Mouse (Mus musculus): Measurements from ENCODE around the gene Scube2. TPM values are rescaled to one million over a fixed set of nuclear protein-coding genes. Genes with fewer than 3 reads are reported as not detected.

Gene Scube2
- polyA plus RNA-seq, 1 experiment = 0.28 TPM

- 33% methylated on average over 7 of the region's 7 CpGs for WGBS
Observed at GRCm38 (mm10) chr7:109783281-109783680, 82.2 kb downstream of the Scube2 start.

GRCm38 (mm10) chr7:109781470-109782203 is 83.8 kb downstream of the Scube2 start, which contains the start of gene Nrip3:
Nrip3 (minus strand) TSS chr7:109782025.
- Histone ChIP-seq H3K4me1 (ENCODE audit: control insufficient read depth, insufficient read depth, low read length) (0 out of 2 replicates have a peak, but pooled peaks cover 5% of the 10 kb centered on the region), H3K27me3 (replicated peaks; ENCODE audit: control insufficient read depth, insufficient read depth, low read length) (peaks cover 1% of the 10 kb centered on the region), H3K36me3 (ENCODE audit: control insufficient read depth, insufficient read depth, low read length) (no peaks in the 10 kb centered on the region), H3K27ac (ENCODE audit: insufficient read depth, low read depth, low read length) (no peak within 1 kb of the TSS), H3K4me3 (ENCODE audit: insufficient read depth, low read depth, low read length) (peak within 1 kb of the TSS; percentile 33)
- WGBS = 2% methylated on average over 52 of the region's 52 CpGs
- peak; percentile 70 for DNase-seq
- TF ChIP-seq POLR2A (IDR thresholded peaks at IDR 0.05; ENCODE audit: low read depth, low read length) = no peak
- no peak for TF ChIP-seq CTCF (conservative IDR thresholded peaks at IDR 0.05; ENCODE audit: insufficient read depth, insufficient read length, low read depth, low read length)

More at GRCm38 (mm10) chr7:109783281-109783680, 82.2 kb downstream of the Scube2 start:
- Histone ChIP-seq H3K27ac (ENCODE audit: insufficient read depth, low read depth, low read length) (no peak overlapping the region), H3K4me3 (ENCODE audit: insufficient read depth, low read depth, low read length) (no peak overlapping the region), H3K4me1 (ENCODE audit: control insufficient read depth, insufficient read depth, low read length) (0 out of 2 replicates have a peak, but pooled peaks cover 5% of the 10 kb centered on the region), H3K36me3 (ENCODE audit: control insufficient read depth, insufficient read depth, low read length) (no peaks in the 10 kb centered on the region), H3K27me3 (replicated peaks; ENCODE audit: control insufficient read depth, insufficient read depth, low read length) (peaks cover 1% of the 10 kb centered on the region)
- DNase-seq = no peak
- TF ChIP-seq CTCF (conservative IDR thresholded peaks at IDR 0.05; ENCODE audit: insufficient read depth, insufficient read length, low read depth, low read length) (no peak), POLR2A (IDR thresholded peaks at IDR 0.05; ENCODE audit: low read depth, low read length) (no peak)

GRCm38 (mm10) chr7:109781087-109781469 is 84.4 kb downstream of the Scube2 start:
- H3K36me3 ChIP-seq (ENCODE audit: control insufficient read depth, insufficient read depth, low read length) = no peaks in the 10 kb centered on the region
- no peak for DNase-seq
- peak overlapping the region; percentile 33 for H3K4me3 ChIP-seq (ENCODE audit: insufficient read depth, low read depth, low read length)
- H3K27me3 ChIP-seq (replicated peaks; ENCODE audit: control insufficient read depth, insufficient read depth, low read length) = peaks cover 1% of the 10 kb centered on the region
- TF ChIP-seq POLR2A (IDR thresholded peaks at IDR 0.05; ENCODE audit: low read depth, low read length) (no peak), CTCF (conservative IDR thresholded peaks at IDR 0.05; ENCODE audit: insufficient read depth, insufficient read length, low read depth, low read length) (no peak)
- WGBS = 1% methylated on average over 24 of the region's 24 CpGs
- 0 out of 2 replicates have a peak, but pooled peaks cover 5% of the 10 kb centered on the region for H3K4me1 ChIP-seq (ENCODE audit: control insufficient read depth, insufficient read depth, low read length)
- H3K27ac ChIP-seq (ENCODE audit: insufficient read depth, low read depth, low read length) = no peak overlapping the region

GRCm38 (mm10) chr7:109772251-109772650 is 93.2 kb downstream of the Scube2 start:
- DNase-seq = no peak
- TF ChIP-seq POLR2A (IDR thresholded peaks at IDR 0.05; ENCODE audit: low read depth, low read length) (no peak), CTCF (conservative IDR thresholded peaks at IDR 0.05; ENCODE audit: insufficient read depth, insufficient read length, low read depth, low read length) (no peak)
- H3K27ac ChIP-seq (ENCODE audit: insufficient read depth, low read depth, low read length) = no peak overlapping the region
- no peaks in the 10 kb centered on the region for H3K27me3 ChIP-seq (replicated peaks; ENCODE audit: control insufficient read depth, insufficient read depth, low read length)
- H3K4me3 ChIP-seq (ENCODE audit: insufficient read depth, low read depth, low read length) = no peak overlapping the region
- H3K4me1 ChIP-seq (ENCODE audit: control insufficient read depth, insufficient read depth, low read length) = no peaks in the 10 kb centered on the region
- no peaks in the 10 kb centered on the region for H3K36me3 ChIP-seq (ENCODE audit: control insufficient read depth, insufficient read depth, low read length)

GRCm38 (mm10) chr7:109768699-109769383 is 96.6 kb downstream of the Scube2 start:
- H3K27ac ChIP-seq (ENCODE audit: insufficient read depth, low read depth, low read length) = no peak overlapping the region
- no peak for DNase-seq
- no peak for TF ChIP-seq CTCF (conservative IDR thresholded peaks at IDR 0.05; ENCODE audit: insufficient read depth, insufficient read length, low read depth, low read length)
- no peak for TF ChIP-seq POLR2A (IDR thresholded peaks at IDR 0.05; ENCODE audit: low read depth, low read length)
- H3K4me1 ChIP-seq (ENCODE audit: control insufficient read depth, insufficient read depth, low read length) = no peaks in the 10 kb centered on the region
- no peaks in the 10 kb centered on the region for H3K27me3 ChIP-seq (replicated peaks; ENCODE audit: control insufficient read depth, insufficient read depth, low read length)
- no peaks in the 10 kb centered on the region for H3K36me3 ChIP-seq (ENCODE audit: control insufficient read depth, insufficient read depth, low read length)
- no peak overlapping the region for H3K4me3 ChIP-seq (ENCODE audit: insufficient read depth, low read depth, low read length)
- WGBS = 71% methylated on average over 2 of the region's 2 CpGs

GRCm38 (mm10) chr7:109767575-109768350 is 97.7 kb downstream of the Scube2 start:
- no peak overlapping the region for H3K4me3 ChIP-seq (ENCODE audit: insufficient read depth, low read depth, low read length)
- no peaks in the 10 kb centered on the region for H3K36me3 ChIP-seq (ENCODE audit: control insufficient read depth, insufficient read depth, low read length)
- 88% methylated on average over 7 of the region's 7 CpGs for WGBS
- H3K4me1 ChIP-seq (ENCODE audit: control insufficient read depth, insufficient read depth, low read length) = no peaks in the 10 kb centered on the region
- no peak for DNase-seq
- TF ChIP-seq CTCF (conservative IDR thresholded peaks at IDR 0.05; ENCODE audit: insufficient read depth, insufficient read length, low read depth, low read length) (no peak), POLR2A (IDR thresholded peaks at IDR 0.05; ENCODE audit: low read depth, low read length) (no peak)
- H3K27me3 ChIP-seq (replicated peaks; ENCODE audit: control insufficient read depth, insufficient read depth, low read length) = no peaks in the 10 kb centered on the region
- no peak overlapping the region for H3K27ac ChIP-seq (ENCODE audit: insufficient read depth, low read depth, low read length)

All from kidney, adult 2 months (tissue).